Mouse (Mus musculus): ENCODE results near the gene Camta1.

DNA sequence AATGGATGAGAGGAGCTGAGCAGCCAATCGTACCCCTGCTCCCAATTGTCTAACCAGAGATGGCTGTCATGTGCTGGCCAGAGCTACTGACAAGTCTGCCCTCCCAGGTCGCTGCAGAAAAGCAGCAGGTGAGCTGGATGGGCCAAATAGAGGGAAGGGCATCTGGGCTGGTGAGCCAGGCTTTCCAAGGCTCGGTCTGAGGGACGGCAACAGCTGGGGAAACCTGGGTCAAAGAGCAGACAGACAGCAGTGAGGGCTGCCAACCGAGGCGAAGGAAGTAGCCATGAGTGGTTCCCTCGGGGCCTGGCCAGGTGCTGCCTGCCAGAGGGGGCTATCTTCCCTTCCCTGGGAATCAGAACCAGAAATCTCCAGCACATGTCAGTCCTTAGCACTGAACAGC is 109.1 kb downstream of the Camta1 start:
- TF ChIP-seq CTCF (IDR thresholded peaks at IDR 0.05; ENCODE audit: low read depth, low read length), result no peak
- no peak for TF ChIP-seq POLR2A (IDR thresholded peaks at IDR 0.05; ENCODE audit: extremely low read depth, insufficient read depth, low read length)

All from liver, adult 2 months (tissue).